Comparison of ENCODE assay signal across 7 mouse cellular contexts in genomic region chr19:10244183-10244582, GRCm38 (mm10). TPM values are rescaled to one million over a fixed set of nuclear protein-coding genes. Genes with fewer than 3 reads are reported as not detected.
DNase-seq lines count a peak whose midpoint lies in the region; ATAC-seq and TF ChIP-seq lines count a peak whose summit lies in the region.

No protein-coding gene starts in this region.

- no peak for TF ChIP-seq POLR2A in kidney, adult 2 months (IDR thresholded peaks at IDR 0.05; ENCODE audit: low read depth, low read length)
- no peak for TF ChIP-seq POLR2A in MEL (IDR thresholded peaks at IDR 0.05; ENCODE audit: control insufficient read depth in 1 of 2, insufficient read depth in 1 of 2, low read depth in 1 of 2, low read length in 2 of 2, poor library complexity in 1 of 2)
- no peak for TF ChIP-seq POLR2A in bone marrow macrophage, adult 2 months (IDR thresholded peaks at IDR 0.05; ENCODE audit: borderline replicate concordance, low read depth, low read length)

- H3K9me3 ChIP-seq in kidney, embryonic 16.5 days (ENCODE audit: low read length): no peaks in the 10 kb centered on the region
- no peaks in the 10 kb centered on the region for H3K9me3 ChIP-seq in MEL (replicated peaks; ENCODE audit: insufficient read depth, low read length)
- no peaks in the 10 kb centered on the region for H3K9me3 ChIP-seq in liver, embryonic 11.5 days (ENCODE audit: control insufficient read depth, low read length)

- no peak for TF ChIP-seq EP300 in MEL (IDR thresholded peaks at IDR 0.05; ENCODE audit: low read depth in 1 of 2, low read length in 2 of 2)

- peak; percentile 48 for TF ChIP-seq RAD21 in MEL (IDR thresholded peaks at IDR 0.05; ENCODE audit: low read depth, low read length)

- no peaks in the 10 kb centered on the region for H3K27me3 ChIP-seq in kidney, adult 2 months (replicated peaks; ENCODE audit: control insufficient read depth, insufficient read depth, low read length)
- H3K27me3 ChIP-seq in kidney, embryonic 16.5 days (ENCODE audit: insufficient read depth, low read length): no peaks in the 10 kb centered on the region
- peaks cover 2% of the 10 kb centered on the region in 2 experiments; a peak in 2 of 4 replicates for H3K27me3 ChIP-seq in MEL (ENCODE audit: control insufficient read depth in 1 of 2, insufficient read depth in 2 of 2, low read length in 2 of 2)
- H3K27me3 ChIP-seq in liver, embryonic 11.5 days (replicated peaks; ENCODE audit: control insufficient read depth, insufficient read depth, low read length): peaks cover 15% of the 10 kb centered on the region

- TF ChIP-seq CTCF in kidney, adult 2 months (conservative IDR thresholded peaks at IDR 0.05; ENCODE audit: insufficient read depth, insufficient read length, low read depth, low read length): peak; percentile 78
- peak; percentile 73 to 78 (median 77) for TF ChIP-seq CTCF in MEL (IDR thresholded peaks at IDR 0.05 in 2 of 3, conservative IDR thresholded peaks at IDR 0.05 in 1 of 3; ENCODE audit: control insufficient read depth in 1 of 3, insufficient read depth in 1 of 3, low read depth in 2 of 3, low read length in 3 of 3, poor library complexity in 1 of 3, severe bottlenecking in 1 of 3)
- peak; percentile 37 for TF ChIP-seq CTCF in bone marrow macrophage, adult 2 months (IDR thresholded peaks at IDR 0.05; ENCODE audit: low read depth, low read length)

- H3K79me2 ChIP-seq in MEL (ENCODE audit: control insufficient read depth, insufficient read depth, low read length, poor library complexity): no peaks in the 10 kb centered on the region; the same call in 1 of the 2 replicates

- WGBS in kidney, adult 2 months: 10% methylated on average over 3 of the region's 3 CpGs
- WGBS in kidney, embryonic 16.5 days: 35% methylated on average over 3 of the region's 3 CpGs
- WGBS in liver, embryonic 11.5 days: 15% methylated on average over 3 of the region's 3 CpGs

- peak; percentile 60 for DNase-seq in kidney, adult 2 months
- peak; percentile 66 for DNase-seq in MEL (ENCODE audit: low read depth, low spot score)
- peak; percentile 43 for DNase-seq in induced T-regulatory cell, adult 2 months (ENCODE audit: low read depth)
- DNase-seq in liver, embryonic 11.5 days (ENCODE audit: low spot score): no peak
- DNase-seq in testis, postnatal 10 days (ENCODE audit: low spot score): peak; percentile 88

- no peak overlapping the region for H3K9ac ChIP-seq in kidney, embryonic 16.5 days (replicated peaks; ENCODE audit: low read length)
- H3K9ac ChIP-seq in MEL (ENCODE audit: control insufficient read depth, low read depth, low read length, poor library complexity, severe bottlenecking): no peak overlapping the region
- no peak overlapping the region for H3K9ac ChIP-seq in liver, embryonic 11.5 days (ENCODE audit: low read depth, low read length)

- no peaks in the 10 kb centered on the region; the same call in 1 of the 2 replicates for H3K36me3 ChIP-seq in kidney, adult 2 months (ENCODE audit: control insufficient read depth, insufficient read depth, low read length)
- H3K36me3 ChIP-seq in kidney, embryonic 16.5 days (ENCODE audit: insufficient read depth, low read length): no peaks in the 10 kb centered on the region
- H3K36me3 ChIP-seq in MEL (ENCODE audit: control insufficient read depth in 1 of 2, insufficient read depth in 2 of 2, low read length in 2 of 2): no peaks in the 10 kb centered on the region
- H3K36me3 ChIP-seq in liver, embryonic 11.5 days (ENCODE audit: control insufficient read depth, insufficient read depth, low read length): no peaks in the 10 kb centered on the region

- H3K4me1 ChIP-seq in kidney, adult 2 months (ENCODE audit: control insufficient read depth, insufficient read depth, low read length): no peaks in the 10 kb centered on the region; the same call in 1 of the 2 replicates
- H3K4me1 ChIP-seq in kidney, embryonic 16.5 days (ENCODE audit: insufficient read depth, low read length): peaks cover 29% of the 10 kb centered on the region
- H3K4me1 ChIP-seq in MEL (ENCODE audit: control insufficient read depth in 1 of 2, insufficient read depth in 2 of 2, low read length in 2 of 2): peaks cover 0 to 7% of the 10 kb centered on the region in 2 experiments; a peak in 1 of 4 replicates
- H3K4me1 ChIP-seq in bone marrow macrophage, adult 2 months (ENCODE audit: control insufficient read depth, insufficient read depth, low read length): 0 out of 2 replicates have a peak, but pooled peaks cover 3% of the 10 kb centered on the region
- peaks cover 19% of the 10 kb centered on the region for H3K4me1 ChIP-seq in liver, embryonic 11.5 days (replicated peaks; ENCODE audit: control insufficient read depth, insufficient read depth, low read length)

- H3K4me3 ChIP-seq in kidney, adult 2 months (ENCODE audit: insufficient read depth, low read depth, low read length): no peak overlapping the region
- H3K4me3 ChIP-seq in kidney, embryonic 16.5 days (ENCODE audit: low read length): no peak overlapping the region
- no peak overlapping the region for H3K4me3 ChIP-seq in MEL (ENCODE audit: control insufficient read depth in 1 of 2, insufficient read depth in 1 of 2, low read depth in 2 of 2, low read length in 2 of 2)
- H3K4me3 ChIP-seq in bone marrow macrophage, adult 2 months (ENCODE audit: insufficient read depth, low read length): no peak overlapping the region
- H3K4me3 ChIP-seq in liver, embryonic 11.5 days (ENCODE audit: low read depth, low read length): no peak overlapping the region

- H3K27ac ChIP-seq in kidney, adult 2 months (ENCODE audit: insufficient read depth, low read depth, low read length): no peak overlapping the region
- H3K27ac ChIP-seq in kidney, embryonic 16.5 days (ENCODE audit: low read length): no peak overlapping the region
- H3K27ac ChIP-seq in MEL (ENCODE audit: control insufficient read depth, low read depth, low read length): no peak overlapping the region
- H3K27ac ChIP-seq in bone marrow macrophage, adult 2 months (ENCODE audit: insufficient read depth, low read depth, low read length): no peak overlapping the region
- H3K27ac ChIP-seq in liver, embryonic 11.5 days (ENCODE audit: low read depth, low read length): no peak overlapping the region

- no peak overlapping the region for H3K4me2 ChIP-seq in kidney, embryonic 16.5 days (replicated peaks; ENCODE audit: low read depth, low read length)
- no peak overlapping the region for H3K4me2 ChIP-seq in liver, embryonic 11.5 days

- no peak for ATAC-seq in kidney, embryonic 16.5 days (ENCODE audit: low FRiP score, low TSS enrichment)
- peak; percentile 46; the same call in 1 of the 2 replicates for ATAC-seq in liver, embryonic 11.5 days (replicated peaks; ENCODE audit: low FRiP score)

TF ChIP-seq in MEL, 35 proteins besides CTCF, POLR2A, EP300 and RAD21:
- TF ChIP-seq POLR2AphosphoS5 (IDR thresholded peaks at IDR 0.05; ENCODE audit: borderline replicate concordance, low read depth, low read length) (no peak), ZNF384 (IDR thresholded peaks at IDR 0.05; ENCODE audit: low read depth, low read length) (no peak), SMC3 (IDR thresholded peaks at IDR 0.05; ENCODE audit: low read depth, low read length) (peak; percentile 61), ZC3H11A (IDR thresholded peaks at IDR 0.05; ENCODE audit: low read depth, low read length) (0 out of 2 replicates have a peak, but pooled peaks have one; percentile 6), GABPA (IDR thresholded peaks at IDR 0.05; ENCODE audit: low read depth, low read length) (no peak)

RNA-seq across cellular contexts. Expression of gene Myrf, which starts 3.6 kb away (rescaled TPM):
- polyA plus RNA-seq in kidney, adult 2 months (2012; rRNA removed): 18.8 and 24.5 TPM in 2 replicates
- polyA plus RNA-seq in kidney, embryonic 16.5 days (2015; fragmentation: Nextera tagmentation; extraction: Ambion mirVana): 3.9 and 4.2 TPM in 2 replicates
- 0.20 and 0.23 TPM in 2 replicates for total RNA-seq in MEL (2012; rRNA removed)
- 1 to 10 TPM in 1 of 2 experiments, not detected in 1; 2.7 TPM for polyA plus RNA-seq in MEL (2012; ENCODE audit: insufficient read depth in 1 of 2, insufficient read length in 2 of 2, low read depth in 1 of 2, low replicate concordance in 2 of 2, missing spikeins in 1 of 2)
- 0.12 TPM in 1 of 2 replicates, not detected in the other for polyA plus RNA-seq in bone marrow macrophage, adult 2 months (2012; ENCODE audit: insufficient read depth, insufficient read length, missing spikeins)
- polyA plus RNA-seq in liver, embryonic 11.5 days (2014; fragmentation: Nextera tagmentation; extraction: Ambion mirVana): 23.8 and 24.1 TPM in 2 replicates

RNA-seq across cellular contexts. Expression of gene Fen1, which starts 40.2 kb away (rescaled TPM):
- 4.8 and 4.9 TPM in 2 replicates for polyA plus RNA-seq in kidney, adult 2 months (2012; rRNA removed)
- 103 and 107 TPM in 2 replicates for polyA plus RNA-seq in kidney, embryonic 16.5 days (2015; fragmentation: Nextera tagmentation; extraction: Ambion mirVana)
- 160 and 189 TPM in 2 replicates for total RNA-seq in MEL (2012; rRNA removed)
- polyA plus RNA-seq in MEL (2012; ENCODE audit: insufficient read depth in 1 of 2, insufficient read length in 2 of 2, low read depth in 1 of 2, low replicate concordance in 2 of 2, missing spikeins in 1 of 2): 100 to 1,000 TPM in 1 of 2 experiments, not detected in 1; 145 TPM
- polyA plus RNA-seq in bone marrow macrophage, adult 2 months (2012; ENCODE audit: insufficient read depth, insufficient read length, missing spikeins): 31.1 and 31.2 TPM in 2 replicates
- 215 and 236 TPM in 2 replicates for polyA plus RNA-seq in liver, embryonic 11.5 days (2014; fragmentation: Nextera tagmentation; extraction: Ambion mirVana)

RNA-seq across cellular contexts. Expression of gene Tmem258, which starts 40.4 kb away (rescaled TPM):
- 123 and 135 TPM in 2 replicates for polyA plus RNA-seq in kidney, adult 2 months (2012; rRNA removed)
- polyA plus RNA-seq in kidney, embryonic 16.5 days (2015; fragmentation: Nextera tagmentation; extraction: Ambion mirVana): 430 and 433 TPM in 2 replicates
- 322 and 354 TPM in 2 replicates for total RNA-seq in MEL (2012; rRNA removed)
- 100 to 1,000 TPM in 1 of 2 experiments, not detected in 1; 337 TPM for polyA plus RNA-seq in MEL (2012; ENCODE audit: insufficient read depth in 1 of 2, insufficient read length in 2 of 2, low read depth in 1 of 2, low replicate concordance in 2 of 2, missing spikeins in 1 of 2)
- polyA plus RNA-seq in bone marrow macrophage, adult 2 months (2012; ENCODE audit: insufficient read depth, insufficient read length, missing spikeins): 146 and 159 TPM in 2 replicates
- 472 and 478 TPM in 2 replicates for polyA plus RNA-seq in liver, embryonic 11.5 days (2014; fragmentation: Nextera tagmentation; extraction: Ambion mirVana)
